Comparison of ENCODE assay signal across 8 mouse cellular contexts in the genomic region with DNA sequence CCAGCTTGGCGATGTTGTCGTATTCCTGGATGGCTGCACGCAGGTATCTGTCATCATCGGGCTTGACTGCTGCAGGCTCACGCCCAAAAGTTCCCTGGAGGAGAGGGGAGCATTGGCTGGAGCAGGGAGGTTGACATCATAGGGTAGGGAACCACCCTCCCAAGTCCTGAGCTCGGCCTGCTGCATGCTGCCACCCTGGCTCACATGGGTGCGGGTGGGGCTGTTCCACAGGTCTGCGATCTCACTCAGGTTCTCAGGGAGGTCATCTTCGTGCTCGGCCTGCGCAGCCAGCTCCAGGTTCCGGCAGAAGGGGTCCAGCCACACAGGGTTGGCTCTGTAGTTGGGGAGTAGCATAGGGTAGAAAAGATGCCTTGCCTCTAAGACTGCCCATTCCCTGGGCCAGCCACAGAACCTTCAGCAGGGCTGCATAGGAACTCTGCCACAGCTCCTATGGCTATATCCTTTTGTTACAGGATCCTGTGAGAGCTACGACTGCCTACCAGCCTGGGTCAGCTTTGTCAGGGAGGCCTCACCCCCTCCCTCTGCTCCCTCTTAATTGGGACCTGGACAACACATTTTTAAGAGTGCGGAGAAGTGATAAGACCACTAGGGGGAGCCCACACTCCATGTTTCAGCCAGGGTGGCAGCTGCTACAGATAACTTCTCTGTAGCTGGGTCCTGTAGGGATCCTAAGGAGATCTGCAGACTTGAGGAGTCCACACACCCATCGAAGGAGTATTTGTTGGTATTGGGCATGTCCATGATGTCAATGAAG. TPM values are rescaled to one million over a fixed set of nuclear protein-coding genes. Genes with fewer than 3 reads are reported as not detected.
A peak's percentile ranks its signal among the peaks of the same experiment; 100 is the strongest.
DNase-seq lines count a peak whose midpoint lies in the region; ATAC-seq and TF ChIP-seq lines count a peak whose summit lies in the region.

No protein-coding gene starts in this region.

- no peak overlapping the region for H3K9ac ChIP-seq in forebrain, embryonic 11.5 days (ENCODE audit: low read length)
- no peak overlapping the region for H3K9ac ChIP-seq in heart, postnatal 0 days (replicated peaks; ENCODE audit: low read depth, low read length)
- no peak overlapping the region for H3K9ac ChIP-seq in lung, embryonic 16.5 days (ENCODE audit: low read length)

- peak; percentile 57; the same call in 1 of the 2 replicates for ATAC-seq in G1E (ENCODE audit: extremely low read depth, insufficient number of reproducible peaks, low FRiP score, poor library complexity, severe bottlenecking)
- peak; percentile 82 for ATAC-seq in forebrain, embryonic 11.5 days (replicated peaks; ENCODE audit: low FRiP score)
- ATAC-seq in heart, postnatal 0 days (ENCODE audit: insufficient read depth, low read depth) = peak; percentile 70
- peak; percentile 78 for ATAC-seq in lung, embryonic 16.5 days (ENCODE audit: low read depth)

- no peak overlapping the region for H3K27ac ChIP-seq in forebrain, embryonic 11.5 days (ENCODE audit: low read depth, low read length)
- no peak overlapping the region for H3K27ac ChIP-seq in heart, postnatal 0 days (ENCODE audit: low read depth)
- no peak overlapping the region for H3K27ac ChIP-seq in lung, embryonic 16.5 days (ENCODE audit: low read length)

- TF ChIP-seq EP300 in heart, postnatal 0 days (IDR thresholded peaks at IDR 0.05; ENCODE audit: low read depth) = no peak

- H3K4me3 ChIP-seq in G1E (ENCODE audit: low read depth, low read length) = no peak overlapping the region
- no peak overlapping the region for H3K4me3 ChIP-seq in forebrain, embryonic 11.5 days (ENCODE audit: low read depth, low read length)
- H3K4me3 ChIP-seq in heart, postnatal 0 days (ENCODE audit: low read depth, low read length) = no peak overlapping the region
- H3K4me3 ChIP-seq in lung, embryonic 16.5 days (ENCODE audit: low read length) = no peak overlapping the region

- H3K36me3 ChIP-seq in G1E (replicated peaks) = peaks cover 38% of the 10 kb centered on the region
- peaks cover 7% of the 10 kb centered on the region; the same call in 1 of the 2 replicates for H3K36me3 ChIP-seq in forebrain, embryonic 11.5 days (ENCODE audit: control insufficient read depth, insufficient read depth, low read length)
- peaks cover 32% of the 10 kb centered on the region for H3K36me3 ChIP-seq in heart, postnatal 0 days (replicated peaks; ENCODE audit: control insufficient read depth, insufficient read depth, low read length)
- peaks cover 17% of the 10 kb centered on the region for H3K36me3 ChIP-seq in lung, embryonic 16.5 days (ENCODE audit: control insufficient read depth, insufficient read depth, low read length)

- no peaks in the 10 kb centered on the region for H3K27me3 ChIP-seq in G1E (ENCODE audit: insufficient read depth, low read length)
- H3K27me3 ChIP-seq in forebrain, embryonic 11.5 days (ENCODE audit: control insufficient read depth, insufficient read depth, low read length) = no peaks in the 10 kb centered on the region
- no peaks in the 10 kb centered on the region for H3K27me3 ChIP-seq in heart, postnatal 0 days (ENCODE audit: control insufficient read depth, insufficient read depth, low read length)
- no peaks in the 10 kb centered on the region for H3K27me3 ChIP-seq in lung, embryonic 16.5 days (ENCODE audit: control insufficient read depth, insufficient read depth, low read depth, low read length)

- TF ChIP-seq CTCF in G1E (IDR thresholded peaks at IDR 0.05; ENCODE audit: low read depth, low read length) = 0 out of 2 replicates have a peak, but pooled peaks have one; percentile 8
- TF ChIP-seq CTCF in heart, postnatal 0 days (IDR thresholded peaks at IDR 0.05; ENCODE audit: low read depth) = peak; percentile 93

- H3K4me2 ChIP-seq in forebrain, embryonic 11.5 days (ENCODE audit: low read depth, low read length, severe bottlenecking) = no peak overlapping the region
- no peak overlapping the region for H3K4me2 ChIP-seq in heart, postnatal 0 days (ENCODE audit: low read depth, low read length)
- H3K4me2 ChIP-seq in lung, embryonic 16.5 days (ENCODE audit: low read depth, low read length) = no peak overlapping the region

- WGBS in forebrain, embryonic 11.5 days = 68% methylated on average over 15 of the region's 15 CpGs
- 58% methylated on average over 15 of the region's 15 CpGs for WGBS in heart, postnatal 0 days
- WGBS in lung, embryonic 16.5 days = 64% methylated on average over 14 of the region's 15 CpGs

- no peaks in the 10 kb centered on the region for H3K9me3 ChIP-seq in G1E (replicated peaks)
- H3K9me3 ChIP-seq in forebrain, embryonic 11.5 days (ENCODE audit: control insufficient read depth, low read length) = no peaks in the 10 kb centered on the region
- H3K9me3 ChIP-seq in heart, postnatal 0 days (replicated peaks; ENCODE audit: control insufficient read depth, low read length) = no peaks in the 10 kb centered on the region
- H3K9me3 ChIP-seq in lung, embryonic 16.5 days (ENCODE audit: control insufficient read depth, low read length) = no peaks in the 10 kb centered on the region

- DNase-seq in G1E (ENCODE audit: low spot score) = peak; percentile 47
- DNase-seq in c-Kit-positive CD71-negative TER-119-negative erythroid progenitor cells, embryonic 14.5 days (ENCODE audit: low read depth) = peak; percentile 70
- DNase-seq in forebrain, embryonic 11.5 days (ENCODE audit: low spot score) = peak; percentile 88
- DNase-seq in heart, postnatal 0 days (ENCODE audit: low spot score) = peak; percentile 85
- peak; percentile 79 to 80 for DNase-seq in kidney, postnatal 25 days
- DNase-seq in ovary, postnatal 10 days (ENCODE audit: low spot score) = peak; percentile 52
- peak; percentile 81 for DNase-seq in thymus, postnatal 14 days

- H3K4me1 ChIP-seq in G1E (ENCODE audit: insufficient read depth, low read depth, low read length) = no peaks in the 10 kb centered on the region
- H3K4me1 ChIP-seq in forebrain, embryonic 11.5 days (replicated peaks; ENCODE audit: control insufficient read depth, insufficient read depth, low read length) = no peaks in the 10 kb centered on the region
- H3K4me1 ChIP-seq in heart, postnatal 0 days (ENCODE audit: control insufficient read depth, insufficient read depth) = no peaks in the 10 kb centered on the region
- no peaks in the 10 kb centered on the region for H3K4me1 ChIP-seq in lung, embryonic 16.5 days (replicated peaks; ENCODE audit: control insufficient read depth, insufficient read depth, low read length)

RNA-seq across cellular contexts. Expression of a gene that starts 27.6 kb away (rescaled TPM):
- total RNA-seq in G1E (2014; fragmentation: Nextera tagmentation) (55.7 and 74.8 TPM in 2 replicates), G1E (2017) (100 and 103 TPM in 2 replicates)
- polyA plus RNA-seq in G1E (2012) = 32.9 and 35.8 TPM in 2 replicates
- polyA plus RNA-seq in forebrain, embryonic 11.5 days (2014; fragmentation: Nextera tagmentation; extraction: Ambion mirVana) = 63.6 and 74.2 TPM in 2 replicates
- 464 and 479 TPM in 2 replicates for total RNA-seq in heart, postnatal 0 days (2014; rRNA removed; ENCODE audit: low replicate concordance)
- 135 and 139 TPM in 2 replicates for polyA plus RNA-seq in heart, postnatal 0 days (2015; fragmentation: Nextera tagmentation; extraction: Ambion mirVana)
- polyA plus RNA-seq in lung, embryonic 16.5 days (2015; fragmentation: Nextera tagmentation; extraction: Ambion mirVana) = 131 and 132 TPM in 2 replicates

RNA-seq across cellular contexts. Expression of a gene that starts 41.6 kb away (rescaled TPM):
- total RNA-seq in G1E (2014; fragmentation: Nextera tagmentation) (3.9 TPM in 1 of 2 replicates, not detected in the other), G1E (2017) (0.11 and 0.12 TPM in 2 replicates)
- polyA plus RNA-seq in G1E (2012) = 0.02 and 0.21 TPM in 2 replicates
- polyA plus RNA-seq in forebrain, embryonic 11.5 days (2014; fragmentation: Nextera tagmentation; extraction: Ambion mirVana) = 0.96 and 1.2 TPM in 2 replicates
- 8.3 and 117 TPM in 2 replicates for total RNA-seq in heart, postnatal 0 days (2014; rRNA removed; ENCODE audit: low replicate concordance)
- polyA plus RNA-seq in heart, postnatal 0 days (2015; fragmentation: Nextera tagmentation; extraction: Ambion mirVana) = 4.6 and 4.7 TPM in 2 replicates
- polyA plus RNA-seq in lung, embryonic 16.5 days (2015; fragmentation: Nextera tagmentation; extraction: Ambion mirVana) = 5.8 and 8.9 TPM in 2 replicates
